Mouse (Mus musculus) kidney, adult 2 months (tissue): Measurements from ENCODE around the gene Sgsh.

ENCODE experiments used
- CTCF ChIP-seq: fragments of 200-500 bp; conservative IDR thresholded peaks from 2 replicates; pipeline ENCODE4 v1.5.1; 2011; ENCODE audit warnings: low read depth, mild to moderate bottlenecking, control low read depth, low read length, moderate library complexity, mixed read lengths; ENCODE audit not compliant: insufficient read depth, insufficient read length
- POLR2A ChIP-seq: fragments of 200-500 bp; IDR thresholded peaks from one replicate; pipeline ENCODE4 v1.6.1; 2011; ENCODE audit warnings: low read depth, low read length, control low read depth

GRCm38 (mm10) chr11:119330592-119330991, 24.7 kb downstream of the Sgsh start:
- TF ChIP-seq CTCF (no peak), POLR2A (no peak)
